9 mouse cellular contexts compared by ENCODE assay signal in the genomic region with DNA sequence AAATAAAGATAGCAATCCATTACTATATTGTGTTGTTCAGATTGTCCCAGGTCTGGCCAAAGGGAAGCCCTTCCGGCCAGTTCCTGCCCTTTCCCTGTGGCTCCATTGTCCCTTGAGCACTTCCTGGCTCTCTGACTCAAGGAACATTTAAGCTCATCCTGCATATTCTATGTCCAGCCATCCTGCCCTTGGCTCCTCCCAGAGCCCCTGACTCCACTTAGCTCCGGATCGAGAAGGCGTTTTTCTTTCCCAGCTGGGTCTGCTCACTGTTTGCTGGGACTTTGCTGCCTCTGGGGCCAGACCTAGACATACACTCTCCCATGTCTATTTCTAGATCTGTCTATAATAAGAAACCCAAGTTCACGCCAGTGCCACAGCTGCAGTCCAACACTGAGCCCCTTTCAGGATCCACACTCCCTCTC. TPM values are rescaled to one million over a fixed set of nuclear protein-coding genes. Genes with fewer than 3 reads are reported as not detected.
A peak's percentile ranks its signal among the peaks of the same experiment; 100 is the strongest.
DNase-seq lines count a peak whose midpoint lies in the region; ATAC-seq and TF ChIP-seq lines count a peak whose summit lies in the region.
"Had no signal": no experiment of that assay in that cellular context is flagged by ENCODE, and none has a peak within 500 bp of the region (broad histone marks: within the 10 kb centered on the region; RNA-seq: fewer than 3 reads in every experiment).

No protein-coding gene starts in this region.

- H3K27ac ChIP-seq in limb, embryonic 13.5 days: 0 out of 2 replicates have a peak overlapping the region, but pooled peaks have one; percentile 17
- H3K27ac ChIP-seq in cerebellum, adult 2 months (ENCODE audit: insufficient read depth, low read length): no peak overlapping the region
- H3K27ac ChIP-seq: neural tube, embryonic 12.5 days had no signal

- TF ChIP-seq CTCF in cerebellum, adult 2 months (IDR thresholded peaks at IDR 0.05; ENCODE audit: borderline replicate concordance, insufficient read depth, low read depth, low read length): no peak

- WGBS in limb, embryonic 13.5 days: 57% methylated on average over 5 of the region's 5 CpGs
- 72% methylated on average over 5 of the region's 5 CpGs for WGBS in cerebellum, adult 2 months

- DNase-seq in heart, adult 18-20 months: peak; percentile 40 to 48
- no peak for DNase-seq in heart, postnatal 25 days (ENCODE audit: low spot score)
- DNase-seq in right cerebral cortex, postnatal 10 days (ENCODE audit: low spot score in 2 of 2): peak; percentile 23 to 32
- DNase-seq in right cerebral cortex, postnatal 4 days: no peak
- DNase-seq in left cerebral cortex, postnatal 4 days: no peak
- no peak for DNase-seq in layer of hippocampus, adult 8-10 months (ENCODE audit: low spot score in 2 of 2)
- DNase-seq in cerebellum, adult 2 months: no peak

- peak; percentile 59 for ATAC-seq in limb, embryonic 13.5 days (ENCODE audit: low FRiP score, low read depth)

- H3K4me1 ChIP-seq in limb, embryonic 13.5 days: no peaks in the 10 kb centered on the region
- H3K4me1 ChIP-seq in cerebellum, adult 2 months (ENCODE audit: control insufficient read depth, insufficient read depth, low read length): no peaks in the 10 kb centered on the region
- H3K4me1 ChIP-seq: neural tube, embryonic 12.5 days had no signal

- no peak for TF ChIP-seq POLR2A in cerebellum, adult 2 months (IDR thresholded peaks at IDR 0.05; ENCODE audit: borderline replicate concordance, insufficient read depth, low read length)

- no peak overlapping the region for H3K4me2 ChIP-seq in limb, embryonic 13.5 days (replicated peaks)
- H3K4me2 ChIP-seq: neural tube, embryonic 12.5 days had no signal

- H3K9me3 ChIP-seq in limb, embryonic 13.5 days: no peaks in the 10 kb centered on the region
- H3K9me3 ChIP-seq: neural tube, embryonic 12.5 days had no signal

- no peak overlapping the region for H3K9ac ChIP-seq in limb, embryonic 13.5 days
- H3K9ac ChIP-seq: neural tube, embryonic 12.5 days had no signal

- no peaks in the 10 kb centered on the region for H3K27me3 ChIP-seq in limb, embryonic 13.5 days
- H3K27me3 ChIP-seq in cerebellum, adult 2 months (ENCODE audit: control insufficient read depth, insufficient read depth, low read length): no peaks in the 10 kb centered on the region
- H3K27me3 ChIP-seq: neural tube, embryonic 12.5 days had no signal

- intact Hi-C loops in heart, postnatal 25 days (cut with DNase I): loop anchor here (5.0 kb wide), 1 partner anchor 94 kb away; no protein-coding TSS in a partner anchor
- intact Hi-C loops in left cerebral cortex, postnatal 4 days (cut with DNase I): no loop called here

- H3K4me3 ChIP-seq in limb, embryonic 13.5 days: no peak overlapping the region
- no peak overlapping the region for H3K4me3 ChIP-seq in cerebellum, adult 2 months (replicated peaks; ENCODE audit: insufficient read depth, low read depth, low read length)
- H3K4me3 ChIP-seq: neural tube, embryonic 12.5 days had no signal

- H3K36me3 ChIP-seq in limb, embryonic 13.5 days: no peaks in the 10 kb centered on the region
- H3K36me3 ChIP-seq: neural tube, embryonic 12.5 days had no signal

RNA-seq across cellular contexts. Expression of gene Bahcc1, which starts 26.1 kb away (rescaled TPM):
- total RNA-seq in heart, adult 18-20 months (2021): 1 to 10 TPM; 3.5 to 5.0 TPM
- total RNA-seq in heart, postnatal 25 days (2021): 1 to 10 TPM; 7.8 to 8.3 TPM
- 12.7 and 13.8 TPM in 2 replicates for polyA plus RNA-seq in limb, embryonic 13.5 days (2015; fragmentation: Nextera tagmentation; extraction: Ambion mirVana)
- 10 to 100 TPM; 36.5 to 39.5 TPM for total RNA-seq in left cerebral cortex, postnatal 4 days (2021)
- 10 to 100 TPM; 20.0 to 23.4 (median 21.4) TPM for total RNA-seq in layer of hippocampus, adult 8-10 months (2022)
- polyA plus RNA-seq in cerebellum, adult 2 months (2012; rRNA removed): 17.0 and 17.6 TPM in 2 replicates

RNA-seq across cellular contexts. Expression of gene Slc38a10, which starts 55.5 kb away (rescaled TPM):
- total RNA-seq in heart, adult 18-20 months (2021): 10 to 100 TPM; 89.2 to 93.9 TPM
- total RNA-seq in heart, postnatal 25 days (2021): 10 to 100 TPM; 75.9 to 78.0 TPM
- polyA plus RNA-seq in limb, embryonic 13.5 days (2015; fragmentation: Nextera tagmentation; extraction: Ambion mirVana): 86.4 and 94.5 TPM in 2 replicates
- 100 to 1,000 TPM; 113 to 119 TPM for total RNA-seq in left cerebral cortex, postnatal 4 days (2021)
- 10 to 100 TPM; 83.1 to 95.2 (median 88.8) TPM for total RNA-seq in layer of hippocampus, adult 8-10 months (2022)
- 72.5 and 73.2 TPM in 2 replicates for polyA plus RNA-seq in cerebellum, adult 2 months (2012; rRNA removed)

Comparison
In these comparisons a context has a peak if more than half of its experiments do, and no peak if none do; other contexts are left out.
1. DNase-seq: peak in heart, adult 18-20 months (2 of 2) and right cerebral cortex, postnatal 10 days (2 of 2); none in heart, postnatal 25 days (single experiment), right cerebral cortex, postnatal 4 days (single experiment), left cerebral cortex, postnatal 4 days (single experiment), layer of hippocampus, adult 8-10 months (0 of 2) and cerebellum, adult 2 months (0 of 2).